19 mouse cellular contexts compared by ENCODE assay signal in genomic region chr11:93961482-93961881, GRCm38 (mm10).
"Had no signal": no experiment of that assay in that cellular context is flagged by ENCODE, and none has a peak within 500 bp of the region (broad histone marks: within the 10 kb centered on the region; RNA-seq: fewer than 3 reads in every experiment).

No protein-coding gene starts in this region.

- H3K27me3 ChIP-seq: midbrain, embryonic 12.5 days; neural tube, embryonic 13.5 days; neural tube, embryonic 15.5 days; stomach, embryonic 15.5 days had no signal

- H3K4me2 ChIP-seq: lung, embryonic 14.5 days; midbrain, embryonic 12.5 days; neural tube, embryonic 13.5 days; neural tube, embryonic 15.5 days; stomach, embryonic 15.5 days had no signal

- H3K4me3 ChIP-seq: midbrain, embryonic 10.5 days; midbrain, embryonic 12.5 days; myocyte; neural tube, embryonic 13.5 days; neural tube, embryonic 15.5 days; stomach, embryonic 15.5 days had no signal

- DNase-seq: lung, embryonic 14.5 days; lung, postnatal 10 days; lung, postnatal 4 days; midbrain, embryonic 14.5 days; retina, postnatal 1 day; right cerebral cortex, adult 18-20 months; right cerebral cortex, postnatal 25 days; right cerebral cortex, postnatal 4 days; thymus, adult 2 months; thymus, postnatal 25 days; thymus, postnatal 4 days had no signal

- H3K9ac ChIP-seq: lung, embryonic 14.5 days; midbrain, embryonic 12.5 days; neural tube, embryonic 13.5 days; neural tube, embryonic 15.5 days; stomach, embryonic 15.5 days had no signal

- H3K27ac ChIP-seq: midbrain, embryonic 10.5 days; midbrain, embryonic 12.5 days; neural tube, embryonic 13.5 days; neural tube, embryonic 15.5 days; stomach, embryonic 15.5 days; stomach, postnatal 0 days had no signal

- ATAC-seq: midbrain, embryonic 16.5 days had no signal

- H3K9me3 ChIP-seq: midbrain, embryonic 10.5 days; midbrain, embryonic 12.5 days; neural tube, embryonic 13.5 days; neural tube, embryonic 15.5 days; stomach, embryonic 15.5 days had no signal
